Mouse (Mus musculus) CH12.LX (cell line): ENCODE measurements at regions not wholly inside any gene's neighbourhood (a gene's known extent, or its start where the extent isn't known, plus 50 kb on each side); places are given as distances from the start of the nearest gene placed in this dataset.

Experiments
- DNase-seq: peaks from one replicate; pipeline ENCODE4 v3.0.0-alpha.2; 2013; ENCODE audit errors: extremely low read depth
- H3K27ac ChIP-seq: 2 replicates; pipeline ENCODE4 v1.5.1; 2012; ENCODE audit warnings: low read depth, mild to moderate bottlenecking, control low read depth, moderate library complexity; ENCODE audit not compliant: insufficient read depth
- H3K27me3 ChIP-seq: replicated peaks from 2 replicates; pipeline ENCODE3; 2012; ENCODE audit warnings: inconsistent platforms
- H3K36me3 ChIP-seq, 2 experiments: replicated peaks in 1 of 2; 2 replicates each; pipeline versions ENCODE3 to v1.6.1; 2012; ENCODE audit warnings: inconsistent platforms in 1 of 2, low read length in 1 of 2, mild to moderate bottlenecking in 1 of 2, mixed read lengths in 1 of 2, moderate library complexity in 1 of 2; ENCODE audit not compliant: control insufficient read depth in 1 of 2, insufficient read depth in 1 of 2
- H3K4me1 ChIP-seq, 2 experiments: 2 replicates each; pipeline ENCODE4 v1.6.1; 2012; ENCODE audit warnings: inconsistent platforms in 1 of 2, moderate library complexity in 1 of 2; ENCODE audit not compliant: insufficient read depth in 2 of 2, control insufficient read depth in 1 of 2
- H3K4me2 ChIP-seq: 2 replicates; pipeline ENCODE4 v1.6.1; 2012; ENCODE audit warnings: low read depth, mild to moderate bottlenecking, control low read depth; ENCODE audit not compliant: poor library complexity, insufficient read depth, severe bottlenecking
- H3K4me3 ChIP-seq, 3 experiments: fragments of 150-350 bp in 1 of 3; sonication (generic) in 1 of 3; replicated peaks in 1 of 3; 2 replicates each; pipeline versions ENCODE3 to v1.5.1; 2011 to 2012; ENCODE audit warnings: low read depth in 2 of 3, low read length in 2 of 3, mild to moderate bottlenecking in 2 of 3, moderate library complexity in 2 of 3, control low read depth in 1 of 3, improper control_type of control experiment in 1 of 3, inconsistent platforms in 1 of 3, mixed read lengths in 1 of 3; ENCODE audit not compliant: poor library complexity in 1 of 3
- H3K79me2 ChIP-seq: replicated peaks from 2 replicates; pipeline ENCODE4 v1.6.1; 2012; ENCODE audit warnings: mild to moderate bottlenecking, moderate library complexity; ENCODE audit not compliant: control insufficient read depth, poor library complexity, insufficient read depth, severe bottlenecking; ENCODE audit errors: extremely low read depth
- H3K9ac ChIP-seq: 2 replicates; pipeline ENCODE4 v1.6.1; 2012; ENCODE audit warnings: low read depth, mild to moderate bottlenecking, control low read depth, moderate library complexity; ENCODE audit not compliant: insufficient read depth
- H3K9me3 ChIP-seq: replicated peaks from 2 replicates; pipeline ENCODE3; 2012; ENCODE audit warnings: low read length, inconsistent platforms, mixed read lengths
- BHLHE40 ChIP-seq: IDR thresholded peaks from 2 replicates; pipeline ENCODE4 v1.6.1; 2011; ENCODE audit warnings: mild to moderate bottlenecking, low read depth, low read length, improper control_type of control experiment
- CHD1 ChIP-seq: IDR thresholded peaks from 2 replicates; pipeline ENCODE4 v1.6.1; 2012; ENCODE audit warnings: low read depth, low read length, improper control_type of control experiment, inconsistent platforms
- CHD2 ChIP-seq: IDR thresholded peaks from 2 replicates; pipeline ENCODE4 v1.6.1; 2011; ENCODE audit warnings: low read length, improper control_type of control experiment
- CTCF ChIP-seq, 2 experiments: IDR thresholded peaks in 1 of 2; conservative IDR thresholded peaks in 1 of 2; 2 replicates each; pipeline ENCODE4 v1.5.1; 2011 to 2012; ENCODE audit warnings: low read depth in 2 of 2, low read length in 2 of 2, improper control_type of control experiment in 1 of 2, inconsistent platforms in 1 of 2, mild to moderate bottlenecking in 1 of 2, moderate library complexity in 1 of 2
- ELF1 ChIP-seq: IDR thresholded peaks from 2 replicates; pipeline ENCODE4 v1.6.1; 2014; ENCODE audit warnings: low read depth, mild to moderate bottlenecking, inconsistent platforms, low read length, improper control_type of control experiment
- GABPA ChIP-seq: IDR thresholded peaks from 2 replicates; pipeline ENCODE4 v1.6.1; 2012; ENCODE audit warnings: low read depth, low read length, improper control_type of control experiment, inconsistent platforms; ENCODE audit not compliant: insufficient replicate concordance
- HCFC1 ChIP-seq: IDR thresholded peaks from 2 replicates; pipeline ENCODE4 v1.6.1; 2012; ENCODE audit warnings: low read depth, mild to moderate bottlenecking, inconsistent platforms, low read length, improper control_type of control experiment
- JUN ChIP-seq: IDR thresholded peaks from 2 replicates; pipeline ENCODE4 v1.6.1; 2011; ENCODE audit warnings: low read depth, mild to moderate bottlenecking, low read length, improper control_type of control experiment, moderate library complexity; ENCODE audit not compliant: insufficient read depth
- JUND ChIP-seq: conservative IDR thresholded peaks from 2 replicates; pipeline ENCODE4 v1.6.1; 2011; ENCODE audit warnings: low read depth, low read length, improper control_type of control experiment
- KAT2A ChIP-seq: IDR thresholded peaks from 2 replicates; pipeline ENCODE4 v1.6.1; 2012; ENCODE audit warnings: low read length, improper control_type of control experiment, inconsistent platforms; ENCODE audit not compliant: insufficient replicate concordance
- MAFK ChIP-seq: IDR thresholded peaks from 2 replicates; pipeline ENCODE4 v1.6.1; 2011; ENCODE audit warnings: low read length, improper control_type of control experiment; ENCODE audit not compliant: insufficient replicate concordance
- MAZ ChIP-seq: IDR thresholded peaks from 2 replicates; pipeline ENCODE4 v1.6.1; 2012; ENCODE audit warnings: low read depth, mild to moderate bottlenecking, inconsistent platforms, low read length, improper control_type of control experiment, moderate library complexity
- MEF2A ChIP-seq: IDR thresholded peaks from 2 replicates; pipeline ENCODE4 v1.6.1; 2014; ENCODE audit warnings: low read depth, mild to moderate bottlenecking, inconsistent platforms, low read length, improper control_type of control experiment, borderline replicate concordance
- MYC ChIP-seq: IDR thresholded peaks from 2 replicates; pipeline ENCODE4 v1.6.1; 2011; ENCODE audit warnings: low read depth, mild to moderate bottlenecking, improper control_type of control experiment, low read length
- NELFE ChIP-seq: IDR thresholded peaks from 2 replicates; pipeline ENCODE4 v1.6.1; 2011; ENCODE audit warnings: low read depth, low read length, improper control_type of control experiment
- POLR2A ChIP-seq: IDR thresholded peaks from 2 replicates; pipeline ENCODE4 v1.6.1; 2011; ENCODE audit warnings: low read depth, mild to moderate bottlenecking, improper control_type of control experiment, low read length
- POLR2AphosphoS2 ChIP-seq: IDR thresholded peaks from 2 replicates; pipeline ENCODE4 v1.6.1; 2011; ENCODE audit warnings: low read depth, low read length, improper control_type of control experiment
- RAD21 ChIP-seq: IDR thresholded peaks from 2 replicates; pipeline ENCODE4 v1.6.1; 2011; ENCODE audit warnings: low read depth, mild to moderate bottlenecking, low read length, improper control_type of control experiment, moderate library complexity
- RCOR1 ChIP-seq: conservative IDR thresholded peaks from 2 replicates; pipeline ENCODE4 v1.6.1; 2012; ENCODE audit warnings: low read depth, mild to moderate bottlenecking, inconsistent platforms, low read length, improper control_type of control experiment
- SMC3 ChIP-seq: IDR thresholded peaks from 2 replicates; pipeline ENCODE4 v1.6.1; 2011; ENCODE audit warnings: low read depth, low read length, improper control_type of control experiment
- TCF12 ChIP-seq: IDR thresholded peaks from 2 replicates; pipeline ENCODE4 v1.6.1; 2014; ENCODE audit warnings: low read depth, mild to moderate bottlenecking, inconsistent platforms, low read length, improper control_type of control experiment
- UBTF ChIP-seq: IDR thresholded peaks from 2 replicates; pipeline ENCODE4 v1.6.1; 2012; ENCODE audit warnings: low read depth, mild to moderate bottlenecking, inconsistent platforms, low read length, improper control_type of control experiment, moderate library complexity
- ZKSCAN1 ChIP-seq: IDR thresholded peaks from 2 replicates; pipeline ENCODE4 v1.6.1; 2012; ENCODE audit warnings: low read depth, inconsistent platforms, low read length, improper control_type of control experiment, borderline replicate concordance
- ZMIZ1 ChIP-seq: IDR thresholded peaks from 2 replicates; pipeline ENCODE4 v1.6.1; 2012; ENCODE audit warnings: low read depth, mild to moderate bottlenecking, inconsistent platforms, low read length, improper control_type of control experiment
- ZNF384 ChIP-seq: IDR thresholded peaks from 2 replicates; pipeline ENCODE4 v1.6.1; 2012; ENCODE audit warnings: low read depth, low read length, improper control_type of control experiment, inconsistent platforms
- dilution Hi-C: fragments of 300-500 bp; cut with MboI; formaldehyde crosslinking; loops from 2 replicates; pipeline ENCODE4 v1.14.3; 2020; ENCODE audit warnings: low sequenced_read_pairs; ENCODE audit not compliant: extremely low pct_unique_long_range_greater_than_20kb, extremely low pct_ligation_motif_present
- in situ Hi-C: fragments of 300-500 bp; cut with MboI; formaldehyde crosslinking; loops from 3 replicates; pipeline ENCODE4 v1.14.3; 2019; ENCODE audit warnings: low sequenced_read_pairs, low pct_ligation_motif_present, low pct_unique_long_range_greater_than_20kb, mixed read lengths

DNA sequence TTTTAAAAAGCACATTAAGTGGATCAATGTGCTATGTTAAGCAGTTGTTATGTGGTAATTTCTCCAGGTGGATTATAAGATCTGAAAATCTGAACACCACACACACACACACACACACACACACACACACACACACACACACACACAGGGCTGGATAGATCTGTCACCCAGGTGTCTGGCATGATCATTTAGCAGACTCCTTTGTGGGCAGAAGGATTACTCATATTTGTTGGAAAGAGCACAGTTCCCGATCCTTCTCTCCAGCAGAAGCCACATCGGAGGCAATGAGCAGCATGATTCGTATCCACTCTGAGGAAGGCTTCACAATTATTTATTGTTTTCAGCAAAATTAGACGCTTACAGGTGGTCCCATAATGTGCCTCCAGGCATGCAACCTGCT lies 116.6 kb upstream of the Dpyd start:
- Histone ChIP-seq H3K4me1 (no peaks in the 10 kb centered on the region), H3K9me3 (no peaks in the 10 kb centered on the region), H3K9ac (no peak overlapping the region), H3K4me2 (no peak overlapping the region), H3K79me2 (no peaks in the 10 kb centered on the region), H3K36me3 (no peaks in the 10 kb centered on the region), H3K4me3 (no peak overlapping the region), H3K27ac (no peak overlapping the region), H3K27me3 (no peaks in the 10 kb centered on the region)
- no peak for DNase-seq
- no peak for TF ChIP-seq ZNF384
- TF ChIP-seq ZKSCAN1: no peak
- no peak for TF ChIP-seq JUN
- no peak for TF ChIP-seq MAFK
- TF ChIP-seq CHD2: no peak
- no peak for TF ChIP-seq TCF12
- no peak for TF ChIP-seq MEF2A
- no peak for TF ChIP-seq KAT2A
- TF ChIP-seq JUND: no peak
- no peak for TF ChIP-seq MAZ
- TF ChIP-seq BHLHE40: no peak
- TF ChIP-seq ELF1: no peak
- TF ChIP-seq GABPA: no peak
- no peak for TF ChIP-seq POLR2AphosphoS2
- TF ChIP-seq NELFE: no peak
- no peak for TF ChIP-seq ZMIZ1
- no peak for TF ChIP-seq UBTF
- no peak for TF ChIP-seq CTCF (conservative IDR thresholded peaks at IDR 0.05 in 1 of 2, IDR thresholded peaks at IDR 0.05 in 1 of 2; ENCODE audit: low read depth in 2 of 2, low read length in 2 of 2)
- TF ChIP-seq HCFC1: no peak
- TF ChIP-seq RCOR1: no peak
- in situ Hi-C loops: no loop called here
- dilution Hi-C loops: no loop called here

DNA sequence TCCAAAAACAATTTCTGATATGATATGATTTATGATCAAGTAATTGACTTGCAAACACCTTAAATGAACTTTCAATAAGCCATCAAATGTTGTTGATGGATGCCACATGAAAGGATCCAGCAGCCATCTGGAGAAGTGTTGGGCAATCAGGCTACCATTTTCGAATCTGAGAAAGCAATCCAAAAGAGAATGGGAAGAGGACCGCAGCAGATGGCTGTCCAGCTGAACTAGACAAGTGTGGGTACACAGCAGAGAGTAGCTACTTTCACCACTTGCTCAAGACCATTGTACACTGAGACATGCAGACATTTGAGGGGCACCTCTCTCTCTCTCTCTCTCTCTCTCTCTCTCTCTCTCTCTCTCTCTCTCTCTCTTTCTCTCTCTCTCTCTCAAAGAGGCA lies 102.3 kb upstream of the Dpyd start:
- no peak for DNase-seq
- TF ChIP-seq MYC: no peak
- TF ChIP-seq JUN: no peak
- no peak for TF ChIP-seq POLR2A
- no peak for TF ChIP-seq RAD21
- TF ChIP-seq CHD1: no peak
- TF ChIP-seq SMC3: no peak
- Histone ChIP-seq H3K27me3 (no peaks in the 10 kb centered on the region), H3K27ac (no peak overlapping the region), H3K9ac (no peak overlapping the region), H3K79me2 (no peaks in the 10 kb centered on the region), H3K4me2 (no peak overlapping the region), H3K4me1 (no peaks in the 10 kb centered on the region), H3K9me3 (no peaks in the 10 kb centered on the region), H3K4me3 (no peak overlapping the region), H3K36me3 (no peaks in the 10 kb centered on the region)
- dilution Hi-C loops: no loop called here
- in situ Hi-C loops: no loop called here
